Mouse (Mus musculus): ENCODE data around the gene Ccr4.

Gene Ccr4

GRCm38 (mm10) chr9:114468701-114469100, 36.0 kb downstream of the Ccr4 start:
- DNase-seq (ENCODE audit: low spot score): no peak

- no peak for DNase-seq (ENCODE audit: low spot score)
Observed at GRCm38 (mm10) chr9:114468217-114468616, 36.5 kb downstream of the Ccr4 start.

- DNase-seq (ENCODE audit: low spot score): no peak
Observed at GRCm38 (mm10) chr9:114466871-114467270, 37.8 kb downstream of the Ccr4 start.

- no peak for DNase-seq (ENCODE audit: low spot score)
Observed at GRCm38 (mm10) chr9:114465442-114465841, 39.3 kb downstream of the Ccr4 start.

- DNase-seq (ENCODE audit: low spot score): no peak
Observed at GRCm38 (mm10) chr9:114462569-114462968, 42.1 kb downstream of the Ccr4 start.

GRCm38 (mm10) chr9:114458436-114458835, 46.3 kb downstream of the Ccr4 start:
- DNase-seq (ENCODE audit: low spot score): no peak

GRCm38 (mm10) chr9:114455420-114455819, 49.3 kb downstream of the Ccr4 start:
- DNase-seq (ENCODE audit: low spot score): no peak

- DNase-seq (ENCODE audit: low spot score): no peak
Observed at GRCm38 (mm10) chr9:114452418-114452817, 52.3 kb downstream of the Ccr4 start.

- DNase-seq (ENCODE audit: low spot score): no peak
Observed at GRCm38 (mm10) chr9:114451615-114452014, 53.1 kb downstream of the Ccr4 start.

- DNase-seq (ENCODE audit: low spot score): no peak
Observed at GRCm38 (mm10) chr9:114449120-114449754, 55.5 kb downstream of the Ccr4 start.

- DNase-seq (ENCODE audit: low spot score): no peak
Observed at GRCm38 (mm10) chr9:114448700-114449099, 56.0 kb downstream of the Ccr4 start.

- no peak for DNase-seq (ENCODE audit: low spot score)
Observed at GRCm38 (mm10) chr9:114446887-114447286, 57.8 kb downstream of the Ccr4 start.

GRCm38 (mm10) chr9:114443351-114443750, 61.4 kb downstream of the Ccr4 start:
- DNase-seq (ENCODE audit: low spot score): no peak

- DNase-seq (ENCODE audit: low spot score): no peak
Observed at GRCm38 (mm10) chr9:114442893-114443292, 61.8 kb downstream of the Ccr4 start.

- DNase-seq (ENCODE audit: low spot score): no peak
Observed at GRCm38 (mm10) chr9:114442225-114442624, 62.5 kb downstream of the Ccr4 start.

- peak; percentile 38 for DNase-seq (ENCODE audit: low spot score)
Observed at GRCm38 (mm10) chr9:114440548-114440947, 64.2 kb downstream of the Ccr4 start.
